Mouse (Mus musculus) spleen, embryonic (tissue): ENCODE results near the gene Gm20388.
"Not testable (repeated sequence)": the region's sequence is repeated elsewhere in the genome, so short reads cannot be mapped to it uniquely, and the experiment has no call there.

Experiments
- CTCF ChIA-PET: fragments of 350-600 bp; sonication (Branson Sonifier 250); formaldehyde crosslinking; loops from one replicate; lab custom pipeline; 2022; lab: Charles Lee

The Gm20388 gene

DNA sequence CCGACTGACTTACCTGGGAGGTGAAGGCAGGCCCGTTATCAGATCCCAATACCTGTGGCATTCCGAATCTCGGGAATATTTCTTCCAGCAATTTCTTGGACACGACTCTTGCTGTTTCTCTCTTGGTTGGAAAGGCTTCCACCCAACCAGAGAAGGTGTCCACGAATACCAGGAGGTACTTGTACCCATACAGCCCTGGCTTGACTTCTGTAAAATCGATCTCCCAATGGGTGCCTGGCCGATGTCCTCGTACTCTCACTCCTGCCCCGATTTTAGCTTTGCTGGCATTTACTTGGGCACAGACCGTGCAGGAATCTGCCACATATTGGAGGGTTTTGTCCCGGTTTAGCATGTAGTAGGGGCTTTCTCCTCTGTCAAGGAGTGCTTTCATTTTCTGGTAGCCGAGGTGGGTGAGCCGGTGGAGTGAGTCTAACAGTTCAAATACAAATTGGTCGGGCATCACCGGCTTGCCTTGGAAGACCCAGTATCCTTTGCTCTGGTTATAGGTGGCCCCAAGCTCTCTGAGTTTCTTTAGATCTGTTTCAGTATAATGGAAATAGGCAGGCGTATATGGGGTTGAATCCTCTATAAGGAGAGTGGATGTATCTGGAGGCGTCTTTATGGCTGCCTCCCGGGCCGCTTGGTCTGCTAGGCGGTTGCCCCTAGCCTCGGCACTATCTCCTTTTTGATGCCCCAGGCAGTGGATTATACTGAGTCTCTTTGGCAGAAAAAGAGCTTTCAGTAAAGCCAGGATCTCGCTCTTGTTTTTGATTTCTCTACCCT, 3518.5 kb downstream of the Gm20388 start:
- CTCF ChIA-PET, result interaction anchor here (0.6 kb wide), 1 partner anchor 61 kb away, joined by 3 read pairs; no protein-coding TSS in a partner anchor

- CTCF ChIA-PET, result not testable (repeated sequence)
Measured at GRCm38 (mm10) chr8:123429722-123430013, 3519.0 kb downstream of the Gm20388 start.

GRCm38 (mm10) chr8:123430936-123431335, 3520.3 kb downstream of the Gm20388 start:
- CTCF ChIA-PET, result not testable (repeated sequence)

DNA sequence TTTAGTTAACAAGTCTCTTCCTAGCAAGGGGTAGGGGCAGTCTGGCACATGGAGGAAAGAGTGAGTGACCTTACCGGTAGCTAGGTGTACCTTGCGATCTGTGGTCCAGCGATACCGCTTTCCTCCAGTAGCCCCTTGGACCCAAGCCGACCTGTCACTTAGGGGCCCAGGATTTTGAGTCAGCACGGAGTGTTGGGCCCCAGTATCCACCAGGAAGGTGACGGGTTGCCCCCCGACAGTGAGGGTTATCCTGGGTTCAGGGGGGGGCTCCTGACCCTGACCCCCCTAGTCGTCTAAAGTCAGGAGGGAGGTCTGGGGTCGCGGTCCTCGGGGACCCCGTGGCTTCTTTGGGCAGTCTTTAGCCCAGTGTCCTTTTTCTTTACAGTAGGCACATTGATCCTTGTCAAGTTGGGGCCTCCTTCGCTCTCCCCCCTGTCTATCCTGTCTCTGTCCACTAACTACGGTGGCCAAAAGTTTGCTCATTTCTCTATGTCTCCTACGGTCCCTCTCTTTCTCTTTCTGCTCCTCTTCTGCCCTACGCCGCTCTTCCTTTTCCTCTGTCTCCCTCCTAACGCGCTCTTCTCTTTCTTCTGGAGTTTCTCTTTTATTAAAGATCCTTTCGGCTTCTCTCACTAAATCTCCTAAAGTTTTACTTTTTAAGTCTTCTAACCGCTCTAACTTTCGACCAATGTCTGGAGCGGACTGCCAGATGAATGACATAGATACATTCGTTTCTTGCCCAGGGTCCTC, 3521.2 kb downstream of the Gm20388 start:
- CTCF ChIA-PET, result no interaction called here

- CTCF ChIA-PET, result no interaction called here
Measured at GRCm38 (mm10) chr8:123432381-123432780, 3521.7 kb downstream of the Gm20388 start.

DNA sequence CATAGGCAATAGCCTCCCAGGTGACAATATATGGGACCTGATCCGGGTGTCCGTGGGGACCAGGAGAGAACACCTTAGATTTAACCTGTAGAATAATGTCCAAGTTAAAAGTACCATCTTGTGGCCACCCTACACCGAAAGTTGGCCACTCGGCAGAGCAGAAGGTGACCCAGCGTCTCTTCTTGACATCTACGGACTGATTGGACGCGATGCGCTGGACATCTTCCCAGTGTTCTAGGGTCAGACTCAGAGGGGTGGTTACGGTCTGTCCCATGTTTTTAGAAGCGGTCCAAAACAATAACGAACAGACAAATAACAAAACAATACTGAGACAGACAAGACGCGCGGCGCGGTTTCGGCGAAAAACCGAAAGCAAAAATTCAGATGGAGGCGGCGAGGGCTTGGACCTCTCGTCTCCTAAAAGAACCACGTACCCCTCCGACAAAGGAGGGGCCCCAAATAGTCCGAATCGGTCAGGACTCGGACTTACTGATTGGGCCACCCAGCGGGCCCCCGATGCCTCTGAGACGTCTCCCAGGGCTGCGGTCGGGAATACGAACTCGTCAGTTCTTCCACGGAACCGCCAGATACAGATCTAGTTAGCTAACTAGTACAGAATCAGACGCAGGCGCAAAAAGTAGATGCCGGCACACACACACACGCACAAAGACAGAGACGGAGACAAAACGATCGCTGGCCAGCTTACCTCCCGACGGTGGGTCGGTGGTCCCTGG, 3522.8 kb downstream of the Gm20388 start:
- CTCF ChIA-PET, result not testable (repeated sequence)

DNA sequence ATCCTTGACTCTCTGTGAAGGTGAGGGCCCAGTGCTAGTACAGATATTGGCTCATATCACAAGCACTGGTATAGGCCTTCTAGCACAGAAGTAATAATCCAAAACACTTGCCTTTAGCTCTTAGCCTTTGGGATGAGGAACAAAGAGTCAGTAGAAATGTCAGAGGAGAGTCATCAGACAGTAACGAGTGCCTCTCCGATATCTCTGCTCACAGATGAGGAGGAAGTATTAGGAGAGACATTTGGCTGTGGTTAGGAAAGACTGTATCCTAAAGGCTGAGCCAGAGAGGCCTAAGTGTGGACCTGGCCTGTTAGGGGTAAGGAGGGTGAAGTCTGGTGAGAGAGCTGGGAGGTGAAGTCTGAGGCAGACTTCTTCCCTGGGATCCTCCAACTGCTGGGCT, 3531.1 kb downstream of the Gm20388 start:
- CTCF ChIA-PET, result interaction anchor here (0.5 kb wide), 1 partner anchor 76 kb away, joined by 4 read pairs; no protein-coding TSS in a partner anchor

GRCm38 (mm10) chr8:123442351-123442750, 3531.7 kb downstream of the Gm20388 start:
- CTCF ChIA-PET, result no interaction called here

GRCm38 (mm10) chr8:123442871-123443575, 3532.4 kb downstream of the Gm20388 start:
- CTCF ChIA-PET, result interaction anchor here (0.5 kb wide), 1 partner anchor 64 kb away, joined by 3 read pairs; no protein-coding TSS in a partner anchor

- CTCF ChIA-PET, result no interaction called here
Measured at GRCm38 (mm10) chr8:123443576-123443921, 3532.9 kb downstream of the Gm20388 start.

DNA sequence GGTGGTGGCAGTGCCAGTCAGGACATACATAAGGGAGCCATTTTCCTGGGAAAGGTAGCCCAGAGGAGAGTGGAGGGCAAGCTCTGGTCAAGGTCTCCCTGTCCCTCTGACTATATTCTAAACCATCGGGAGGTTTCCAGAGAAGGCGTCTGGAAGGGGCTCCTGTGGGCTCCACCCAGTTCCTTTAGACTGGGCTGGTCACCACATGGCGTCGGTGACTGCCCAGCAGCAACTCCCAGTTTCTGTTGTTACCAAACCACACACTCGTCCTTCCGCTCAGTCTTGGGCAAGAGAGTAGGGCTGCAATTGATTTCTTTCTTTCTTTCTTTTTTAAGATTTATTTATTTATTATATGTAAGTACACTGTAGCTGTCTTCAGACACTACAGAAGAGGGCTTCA, 3533.5 kb downstream of the Gm20388 start:
- CTCF ChIA-PET, result no interaction called here

DNA sequence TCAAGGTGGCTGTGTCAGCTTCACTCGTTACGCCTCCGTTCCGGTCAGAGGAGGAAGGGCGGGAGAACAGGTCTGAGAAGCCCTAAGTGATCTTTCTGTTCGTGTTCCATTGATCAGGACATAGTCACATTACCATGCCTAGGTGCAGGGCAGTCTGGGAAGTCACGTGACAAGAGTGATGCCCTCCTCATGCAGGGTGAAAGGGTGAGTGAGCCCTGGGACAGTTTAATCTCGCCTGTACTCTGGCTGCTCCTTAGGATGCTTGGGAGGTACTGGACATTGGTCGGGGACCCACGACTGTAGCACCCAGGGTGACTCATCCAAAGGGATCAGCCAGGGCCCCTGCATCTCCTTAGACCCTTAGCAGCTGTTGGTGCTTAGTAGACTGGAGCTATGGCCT, 3535.3 kb downstream of the Gm20388 start:
- CTCF ChIA-PET, result no interaction called here

DNA sequence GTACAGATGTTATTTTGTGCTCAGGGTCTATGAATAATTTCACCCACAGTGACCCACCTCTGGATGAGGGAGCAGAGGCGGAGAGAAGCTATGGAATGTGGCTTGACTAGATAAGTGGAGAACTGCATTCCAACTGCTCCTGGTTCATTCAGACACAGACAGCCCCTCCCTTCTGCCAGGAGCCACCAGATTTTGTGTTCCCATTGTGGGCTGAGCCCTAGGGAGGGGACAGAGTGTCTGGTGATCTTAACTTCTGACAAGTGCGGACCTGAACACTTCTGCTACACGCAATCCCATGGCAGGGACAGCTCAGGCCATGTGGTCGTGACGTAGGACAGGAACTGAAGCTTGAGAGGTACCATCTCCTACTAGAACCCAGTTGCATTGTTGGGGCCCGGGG, 3536.2 kb downstream of the Gm20388 start:
- CTCF ChIA-PET, result no interaction called here

DNA sequence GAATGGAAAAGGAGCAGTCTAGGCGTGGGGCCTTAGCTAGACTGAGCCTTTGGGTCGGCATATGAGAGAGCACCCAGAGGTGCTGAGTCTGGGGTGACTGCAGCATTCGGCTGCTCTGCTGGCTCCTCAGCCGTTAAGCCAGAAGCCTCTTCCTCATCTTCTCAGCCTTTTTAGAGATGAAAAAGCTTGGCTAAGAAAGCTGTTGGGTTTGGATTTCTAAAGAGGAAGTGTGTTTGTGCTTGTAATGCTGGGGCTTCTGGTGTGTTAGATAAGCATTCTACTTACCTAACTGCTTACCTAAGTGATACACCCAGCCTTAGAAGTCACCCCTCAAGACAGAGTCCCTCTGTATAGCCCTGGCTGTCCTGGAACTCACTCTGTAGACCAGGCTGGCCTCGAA, 3540.1 kb downstream of the Gm20388 start:
- CTCF ChIA-PET, result no interaction called here

DNA sequence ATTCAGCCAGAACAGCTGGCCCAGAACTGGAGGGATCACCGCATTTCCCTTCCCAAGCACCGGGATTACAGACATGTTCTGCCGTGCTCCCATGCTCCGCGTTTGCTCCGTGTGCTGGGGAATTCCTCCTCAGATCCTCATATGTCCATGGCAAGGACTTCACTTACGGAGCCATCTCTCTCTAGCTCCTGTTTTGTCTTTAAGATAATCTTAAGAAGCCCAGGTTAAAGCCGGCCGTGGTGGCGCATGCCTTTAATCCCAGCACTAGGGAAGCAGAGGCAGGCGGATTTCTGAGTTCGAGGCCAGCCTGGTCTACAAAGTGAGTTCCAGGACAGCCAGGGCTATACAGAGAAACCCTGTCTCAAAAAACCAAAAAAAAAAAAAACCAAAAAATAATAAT, 3541.1 kb downstream of the Gm20388 start:
- CTCF ChIA-PET, result not testable (repeated sequence)

DNA sequence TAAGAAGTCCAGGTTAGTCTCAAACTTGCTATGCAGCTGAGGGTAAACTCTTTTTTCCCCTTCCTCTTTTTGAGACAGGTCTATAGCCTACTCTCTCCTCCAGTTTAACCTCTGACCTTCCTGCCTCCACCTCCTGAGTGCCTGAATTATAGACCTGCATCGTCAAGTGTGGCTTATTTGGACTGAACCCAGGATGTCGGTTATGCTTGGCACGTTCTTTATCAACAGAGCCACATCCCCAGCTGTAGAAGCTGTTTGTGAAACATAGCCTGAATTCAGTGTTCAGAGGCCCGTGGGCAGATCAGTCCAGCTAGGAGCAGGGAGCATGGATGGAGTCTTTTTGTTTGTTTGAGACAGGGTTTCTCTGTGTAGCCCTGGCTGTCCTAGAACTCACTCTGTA, 3541.5 kb downstream of the Gm20388 start:
- CTCF ChIA-PET, result no interaction called here

DNA sequence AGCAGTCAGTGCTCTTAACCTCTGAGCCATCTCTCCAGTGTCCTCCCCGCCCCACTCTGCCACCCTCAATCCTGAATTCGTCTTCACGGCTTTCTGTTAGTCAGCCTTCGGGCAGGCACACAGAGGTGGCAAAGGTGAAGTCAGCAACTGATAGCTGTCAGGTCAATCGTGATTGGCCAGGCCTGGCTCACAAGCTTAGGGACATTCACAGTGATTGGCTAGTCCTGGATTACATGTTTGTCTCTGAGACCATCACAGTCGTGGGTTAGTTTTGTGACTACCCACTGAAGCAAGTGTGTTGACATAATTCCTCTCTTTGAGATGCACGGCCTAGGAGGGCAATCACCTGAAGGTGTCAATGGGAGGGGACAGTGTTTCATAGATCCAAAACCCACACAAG, 3542.7 kb downstream of the Gm20388 start:
- CTCF ChIA-PET, result no interaction called here

DNA sequence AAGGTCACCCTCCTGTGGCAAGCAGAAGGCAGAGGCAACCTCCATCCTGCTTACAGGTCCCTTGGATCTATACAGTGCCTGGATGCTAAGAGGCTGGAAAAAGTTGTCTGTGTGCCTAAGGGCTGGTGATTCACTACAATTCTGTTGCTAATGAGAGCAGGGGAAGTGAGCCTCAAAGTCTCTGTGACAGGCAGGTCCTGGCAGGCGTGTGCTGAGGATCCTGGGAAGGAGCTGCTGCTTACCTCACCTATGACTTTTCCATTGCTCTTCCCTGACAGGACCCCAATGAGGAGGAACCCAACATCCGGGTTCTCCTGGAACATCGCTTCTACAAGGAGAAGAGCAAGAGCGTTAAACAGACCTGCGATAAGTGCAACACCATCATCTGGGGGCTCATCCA, 3543.3 kb downstream of the Gm20388 start:
- CTCF ChIA-PET, result no interaction called here

DNA sequence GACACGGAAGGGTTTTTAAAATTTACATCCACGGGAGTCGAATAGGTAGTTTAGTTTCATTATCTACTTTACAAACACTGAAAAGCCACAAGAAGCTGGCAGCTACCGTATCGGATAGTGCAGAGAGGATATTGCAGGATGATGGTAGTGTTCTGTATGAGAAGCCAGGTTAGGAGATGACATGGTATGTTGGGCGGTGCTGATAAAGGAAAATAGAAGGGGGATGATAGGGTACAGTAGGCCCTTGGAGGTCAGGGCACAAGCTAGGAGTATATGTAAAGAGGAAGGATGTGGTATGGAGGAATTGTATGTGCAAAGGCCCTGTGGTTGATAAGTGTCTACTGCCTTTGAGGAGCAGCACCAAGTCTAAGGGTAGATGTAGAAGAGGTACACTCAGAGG, 3543.9 kb downstream of the Gm20388 start:
- CTCF ChIA-PET, result no interaction called here

GRCm38 (mm10) chr8:123463651-123464050, 3553.0 kb downstream of the Gm20388 start:
- CTCF ChIA-PET, result no interaction called here

GRCm38 (mm10) chr8:123467476-123467875, 3556.8 kb downstream of the Gm20388 start:
- CTCF ChIA-PET, result no interaction called here

DNA sequence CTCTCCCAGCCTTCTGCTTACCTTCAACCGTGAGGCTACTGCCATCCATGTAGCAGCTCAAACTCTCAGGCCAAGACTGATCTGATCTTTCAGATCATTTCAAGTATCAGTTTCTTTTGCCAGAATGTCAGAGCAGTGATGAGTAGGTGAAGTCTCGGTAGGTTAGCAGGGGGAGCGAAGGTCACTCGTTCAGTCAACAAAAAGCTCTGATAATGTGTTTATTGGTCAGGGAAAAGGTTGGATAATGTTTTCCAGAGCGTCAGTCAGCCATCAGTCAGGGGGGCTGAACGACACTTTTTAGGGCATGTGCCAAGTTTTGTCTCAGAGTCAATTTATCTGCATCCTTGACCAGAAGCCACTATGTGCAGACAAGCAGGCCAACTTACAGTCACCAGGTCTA, 3562.3 kb downstream of the Gm20388 start:
- CTCF ChIA-PET, result not testable (repeated sequence)
